Mouse (Mus musculus): ENCODE data around the gene Fkbpl. TPM values are rescaled to one million over a fixed set of nuclear protein-coding genes. Genes with fewer than 3 reads are reported as not detected.

Gene Fkbpl
- total RNA-seq, 2 experiments from 2014 or later: 6.9 to 9.9 TPM

- intact Hi-C loops (cut with DNase I): loop anchor here (1.0 kb wide), 1 partner anchor 27 kb away; no protein-coding TSS in a partner anchor
- peak in 1 of 2 experiments; percentile 40 for DNase-seq
These were observed 37.4 kb downstream of the Fkbpl start for GRCm38 (mm10) chr17:34681881-34682536.

- intact Hi-C loops (cut with DNase I): no loop called here
- no peak for DNase-seq
These were observed 38.6 kb downstream of the Fkbpl start for GRCm38 (mm10) chr17:34683179-34683578.

GRCm38 (mm10) chr17:34683686-34684220 lies 39.2 kb downstream of the Fkbpl start:
- no peak for DNase-seq
- intact Hi-C loops (cut with DNase I): no loop called here

GRCm38 (mm10) chr17:34684253-34684893 lies 39.8 kb downstream of the Fkbpl start:
- intact Hi-C loops (cut with DNase I): no loop called here

DNA sequence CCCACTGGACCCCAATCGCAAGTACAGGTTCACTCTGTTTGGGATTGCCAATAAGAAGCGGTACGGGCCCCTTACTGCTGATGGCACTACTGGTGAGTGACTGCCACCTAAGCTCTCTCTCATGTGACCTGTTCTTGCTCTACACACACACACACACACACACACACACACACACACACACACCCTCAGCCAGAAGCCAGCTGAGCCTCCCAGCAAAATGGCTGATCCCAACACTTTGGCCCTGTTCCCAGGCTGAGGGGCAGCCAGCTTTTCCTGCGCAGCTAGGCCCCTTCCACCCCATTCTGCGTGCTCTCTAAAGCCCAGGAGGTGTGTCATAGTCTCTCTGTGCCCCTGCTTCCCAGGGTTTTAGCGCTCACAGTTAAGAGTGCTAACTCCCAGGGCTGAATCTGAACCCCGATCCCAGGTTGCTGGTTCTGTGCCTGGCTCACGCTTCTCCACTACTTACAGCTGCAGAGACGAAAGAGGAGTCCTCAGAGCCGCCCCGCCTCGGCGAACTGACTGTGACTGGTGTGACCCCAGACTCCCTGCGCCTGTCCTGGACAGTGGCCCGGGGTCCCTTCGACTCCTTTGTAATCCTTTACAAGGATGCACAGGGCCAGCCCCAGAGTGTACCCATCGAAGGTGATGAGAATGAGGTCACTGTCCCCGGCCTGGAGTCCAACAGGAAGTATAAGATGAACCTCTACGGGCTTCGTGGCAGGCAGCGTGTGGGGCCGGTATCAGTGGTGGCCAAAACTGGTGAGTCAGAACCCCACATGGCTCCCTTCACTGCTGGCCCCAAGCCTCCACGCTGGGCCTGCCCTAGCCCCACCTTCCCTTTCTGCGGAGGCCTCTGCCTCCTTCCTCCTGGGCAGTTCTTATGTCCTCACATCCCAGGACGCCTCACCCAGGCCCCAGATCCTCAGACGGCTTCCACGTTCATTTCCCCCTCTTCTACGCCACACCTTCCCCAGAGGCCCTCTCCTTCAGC lies 40.9 kb downstream of the Fkbpl start:
- intact Hi-C loops (cut with DNase I): no loop called here
- DNase-seq: peak; percentile 67

More at GRCm38 (mm10) chr17:34684253-34684893, 39.8 kb downstream of the Fkbpl start:
- peak in 1 of 2 experiments; percentile 60 for DNase-seq

DNA sequence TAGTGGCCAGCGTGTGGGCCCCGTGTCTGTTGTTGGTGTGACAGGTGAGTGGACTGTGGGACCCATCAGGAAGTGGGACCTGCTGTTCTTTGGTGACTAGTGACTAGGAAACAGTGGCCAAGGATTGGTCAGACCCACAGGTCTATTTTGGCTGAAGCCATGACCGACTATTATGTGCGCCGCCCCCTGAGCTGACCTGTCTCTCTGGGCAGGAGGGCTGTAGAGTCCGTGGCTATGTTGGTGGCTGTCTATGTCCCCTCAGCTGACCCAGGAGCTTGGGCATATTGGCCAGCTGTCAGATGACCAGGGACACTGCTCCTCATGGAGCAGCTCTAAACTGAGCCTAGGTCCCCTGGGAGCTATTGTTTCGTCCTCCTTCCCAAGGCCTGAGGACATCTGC lies 44.3 kb downstream of the Fkbpl start:
- intact Hi-C loops (cut with DNase I): no loop called here
- DNase-seq: no peak

GRCm38 (mm10) chr17:34690458-34690857 lies 45.9 kb downstream of the Fkbpl start:
- intact Hi-C loops (cut with DNase I): no loop called here
- peak; percentile 72 to 76 for DNase-seq

DNA sequence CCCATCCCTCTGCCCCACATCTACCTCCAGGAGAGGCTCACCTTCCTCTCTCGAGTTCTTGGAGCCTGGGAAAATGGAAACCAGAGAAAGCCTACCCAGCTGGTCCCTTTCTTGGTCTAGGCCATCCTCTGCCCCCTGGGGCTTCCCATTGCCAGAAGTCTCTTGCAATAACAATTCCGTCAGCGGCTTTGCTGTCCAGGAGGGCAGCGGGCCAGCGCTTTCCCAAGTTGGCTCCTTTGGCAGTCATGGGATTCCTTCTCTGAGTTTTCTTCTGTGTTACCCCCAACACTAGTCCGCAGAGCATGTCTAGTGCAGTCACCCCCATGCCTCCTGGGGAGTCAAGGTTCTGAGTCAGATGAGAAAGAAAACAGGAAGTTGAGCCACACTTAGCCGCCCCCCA lies 48.3 kb downstream of the Fkbpl start:
- DNase-seq: peak; percentile 84 to 86
- intact Hi-C loops (cut with DNase I): no loop called here

Other genes starting within 250 kb of the Fkbpl start
- not detected for gene BC051142, start 245.9 kb upstream of the Fkbpl start, total RNA-seq (2021)
- not detected for gene Btnl4, start 167.4 kb upstream of the Fkbpl start, total RNA-seq (2021)
- not detected for gene Btnl6, start 127.4 kb upstream of the Fkbpl start, total RNA-seq (2021)
- gene Notch4, start 80.5 kb upstream of the Fkbpl start, total RNA-seq (2021): 10 to 100 TPM; 33.0 to 48.6 TPM
- gene Gpsm3, start 55.0 kb upstream of the Fkbpl start, total RNA-seq (2021): 1 to 10 TPM; 4.7 to 4.8 TPM
- gene Pbx2, start 53.5 kb upstream of the Fkbpl start, total RNA-seq (2021): 10 to 100 TPM; 18.0 to 19.6 TPM
- under 1 TPM; 0.24 to 0.47 TPM for gene Ager, start 46.9 kb upstream of the Fkbpl start, total RNA-seq (2021)
- 10 to 100 TPM; 35.7 to 37.1 TPM for gene Rnf5, start 41.1 kb upstream of the Fkbpl start, total RNA-seq (2021)
- gene Agpat1, start 40.5 kb upstream of the Fkbpl start, total RNA-seq (2021): 10 to 100 TPM; 61.2 to 70.5 TPM
- 1 to 10 TPM; 1.5 to 2.5 TPM for gene Egfl8, start 28.8 kb upstream of the Fkbpl start, total RNA-seq (2021)
- 10 to 100 TPM; 54.4 to 55.5 TPM for gene Ppt2, start 16.3 kb upstream of the Fkbpl start, total RNA-seq (2021)
- gene Prrt1, start 15.2 kb upstream of the Fkbpl start, total RNA-seq (2021): 1 to 10 TPM; 1.4 to 1.7 TPM
- gene Atf6b, start 2.4 kb downstream of the Fkbpl start, total RNA-seq (2021): 10 to 100 TPM; 15.3 to 16.1 TPM
- gene Tnxb, start 25.8 kb downstream of the Fkbpl start, total RNA-seq (2021): 10 to 100 TPM; 35.6 to 39.7 TPM
- gene C4b, start 99.1 kb downstream of the Fkbpl start, total RNA-seq (2021): 10 to 100 TPM; 22.8 to 24.7 TPM
- not detected for gene Cyp21a1, start 159.8 kb downstream of the Fkbpl start, total RNA-seq (2021)
- 10 to 100 TPM in 1 of 2 experiments, 1 to 10 TPM in 1; 10.0 to 11.1 TPM for gene Stk19, start 192.2 kb downstream of the Fkbpl start, total RNA-seq (2021)
- 10 to 100 TPM; 12.4 to 17.3 TPM for gene Dxo, start 192.3 kb downstream of the Fkbpl start, total RNA-seq (2021)
- 10 to 100 TPM; 22.6 to 24.5 TPM for gene Skiv2l, start 205.4 kb downstream of the Fkbpl start, total RNA-seq (2021)
- gene Nelfe, start 205.6 kb downstream of the Fkbpl start, total RNA-seq (2021): 10 to 100 TPM; 13.7 to 15.3 TPM
- gene Cfb, start 217.8 kb downstream of the Fkbpl start, total RNA-seq (2021): 1 to 10 TPM; 4.4 to 7.5 TPM
- gene Zbtb12, start 234.7 kb downstream of the Fkbpl start, total RNA-seq (2021): 1 to 10 TPM; 7.5 to 7.7 TPM
- gene Gm20547, start 237.3 kb downstream of the Fkbpl start, total RNA-seq (2021): not detected

All from heart, postnatal 36 days (tissue).